Mouse (Mus musculus): Measurements from ENCODE around the gene Ttc13. TPM values are rescaled to one million over a fixed set of nuclear protein-coding genes. Genes with fewer than 3 reads are reported as not detected.

Gene Ttc13
- total and polyA plus RNA-seq, 2 experiments = 11.8 to 24.8 TPM

DNA sequence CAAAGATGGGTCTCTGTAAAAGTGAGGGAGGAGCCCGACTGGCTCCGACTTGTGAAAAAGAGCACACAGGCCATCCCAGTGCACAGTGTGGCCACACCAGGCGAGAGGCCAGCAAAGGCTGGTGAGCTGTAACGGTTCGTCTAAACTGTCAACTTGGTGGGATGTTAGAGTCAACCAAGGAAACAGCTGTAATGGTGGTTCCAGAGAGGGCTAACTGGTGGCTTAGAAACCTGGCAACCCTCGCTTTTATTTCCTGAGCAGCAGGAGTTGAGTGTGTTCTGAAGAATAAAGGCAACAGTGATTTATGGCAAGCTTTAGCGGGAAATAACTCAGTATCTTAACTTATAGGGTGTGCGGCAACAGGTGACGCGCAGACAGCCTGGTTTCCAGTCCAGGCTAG is 39.6 kb downstream of the Ttc13 start:
- Histone ChIP-seq H3K27ac (replicated peaks; ENCODE audit: insufficient read depth, low read depth, low read length) (no peak overlapping the region), H3K27me3 (ENCODE audit: control insufficient read depth, insufficient read depth, low read length) (no peaks in the 10 kb centered on the region), H3K4me1 (ENCODE audit: control insufficient read depth, insufficient read depth, low read length) (no peaks in the 10 kb centered on the region), H3K9ac (ENCODE audit: low read depth, low read length) (no peak overlapping the region), H3K4me3 (ENCODE audit: insufficient read depth, low read depth, low read length) (no peak overlapping the region), H3K79me2 (ENCODE audit: control insufficient read depth, insufficient read depth, low read length) (no peaks in the 10 kb centered on the region), H3K36me3 (ENCODE audit: control insufficient read depth, insufficient read depth, low read length) (no peaks in the 10 kb centered on the region; the same call in 1 of the 2 replicates)
- TF ChIP-seq CTCF (IDR thresholded peaks at IDR 0.05; ENCODE audit: low read depth, low read length) (no peak), POLR2A (IDR thresholded peaks at IDR 0.05; ENCODE audit: extremely low read depth, insufficient read depth, low read length) (no peak)
- WGBS = 94% methylated on average over 10 of the region's 10 CpGs
- DNase-seq (ENCODE audit: extremely low read depth, low read depth, low spot score) = no peak

DNA sequence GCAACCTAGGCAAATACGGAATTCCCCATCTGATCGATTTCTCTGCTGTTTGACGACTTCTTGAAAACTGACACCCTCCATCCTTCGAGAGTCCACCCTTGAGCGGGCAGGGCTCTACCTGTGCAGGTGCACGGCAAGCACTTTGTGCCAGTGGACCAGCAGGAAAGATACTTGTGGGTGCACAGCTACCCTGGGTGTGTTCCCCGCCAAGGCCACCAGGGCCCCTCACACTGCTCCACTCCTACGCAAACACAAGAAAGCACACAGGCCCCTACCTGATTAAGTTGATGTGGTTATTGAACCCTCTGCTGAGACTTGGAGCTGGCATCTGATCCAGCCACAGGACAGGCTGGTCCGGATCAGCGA is 40.0 kb downstream of the Ttc13 start:
- H3K9ac ChIP-seq (ENCODE audit: low read depth, low read length) = no peak overlapping the region
- H3K27ac ChIP-seq (replicated peaks; ENCODE audit: insufficient read depth, low read depth, low read length) = no peak overlapping the region
- WGBS = 89% methylated on average over 10 of the region's 10 CpGs
- H3K4me1 ChIP-seq (ENCODE audit: control insufficient read depth, insufficient read depth, low read length) = no peaks in the 10 kb centered on the region
- no peak for DNase-seq (ENCODE audit: extremely low read depth, low read depth, low spot score)
- H3K79me2 ChIP-seq (ENCODE audit: control insufficient read depth, insufficient read depth, low read length) = no peaks in the 10 kb centered on the region
- no peak overlapping the region for H3K4me3 ChIP-seq (ENCODE audit: insufficient read depth, low read depth, low read length)
- no peaks in the 10 kb centered on the region; the same call in 1 of the 2 replicates for H3K36me3 ChIP-seq (ENCODE audit: control insufficient read depth, insufficient read depth, low read length)
- TF ChIP-seq POLR2A (IDR thresholded peaks at IDR 0.05; ENCODE audit: extremely low read depth, insufficient read depth, low read length) = no peak
- no peak for TF ChIP-seq CTCF (IDR thresholded peaks at IDR 0.05; ENCODE audit: low read depth, low read length)
- H3K27me3 ChIP-seq (ENCODE audit: control insufficient read depth, insufficient read depth, low read length) = no peaks in the 10 kb centered on the region

DNA sequence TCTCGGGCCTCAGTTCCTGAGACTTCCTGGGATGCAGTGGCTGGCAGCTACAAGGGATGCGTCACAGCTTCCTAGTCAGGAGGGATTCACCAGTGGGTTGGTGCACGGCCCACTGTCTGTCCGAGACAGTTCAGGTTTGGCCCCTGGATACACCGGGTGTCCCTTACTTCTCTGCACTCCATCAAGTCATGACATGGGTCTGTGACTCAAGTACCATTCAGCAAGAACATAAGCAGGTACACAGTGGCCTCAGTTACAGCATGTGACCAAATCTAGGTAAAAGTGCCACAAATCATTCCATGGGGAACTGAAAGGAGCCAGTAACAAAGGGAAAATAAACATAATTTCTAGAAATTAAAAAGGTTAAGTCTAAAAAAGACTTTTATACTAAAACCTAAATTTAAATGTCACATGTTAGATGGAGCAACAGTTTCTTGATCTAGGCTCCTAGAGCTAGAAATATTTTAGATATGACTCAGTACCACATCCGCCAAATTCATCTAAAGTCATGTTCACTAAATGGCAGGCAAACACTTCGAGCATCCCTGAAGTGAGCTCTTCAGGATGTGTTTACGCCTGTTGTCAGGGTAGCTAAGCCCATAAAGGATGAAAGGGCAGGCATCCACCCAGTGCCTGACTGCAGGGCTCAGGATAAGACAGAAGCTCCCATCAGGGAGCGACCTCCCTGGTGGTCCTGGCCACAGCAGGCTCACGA is 40.5 kb downstream of the Ttc13 start:
- no peak for DNase-seq (ENCODE audit: extremely low read depth, low read depth, low spot score)
- Histone ChIP-seq H3K9ac (ENCODE audit: low read depth, low read length) (no peak overlapping the region), H3K4me1 (ENCODE audit: control insufficient read depth, insufficient read depth, low read length) (no peaks in the 10 kb centered on the region), H3K27ac (replicated peaks; ENCODE audit: insufficient read depth, low read depth, low read length) (no peak overlapping the region), H3K4me3 (ENCODE audit: insufficient read depth, low read depth, low read length) (no peak overlapping the region), H3K36me3 (ENCODE audit: control insufficient read depth, insufficient read depth, low read length) (no peaks in the 10 kb centered on the region; the same call in 1 of the 2 replicates), H3K27me3 (ENCODE audit: control insufficient read depth, insufficient read depth, low read length) (no peaks in the 10 kb centered on the region), H3K79me2 (ENCODE audit: control insufficient read depth, insufficient read depth, low read length) (no peaks in the 10 kb centered on the region)
- TF ChIP-seq CTCF (IDR thresholded peaks at IDR 0.05; ENCODE audit: low read depth, low read length) = no peak
- no peak for TF ChIP-seq POLR2A (IDR thresholded peaks at IDR 0.05; ENCODE audit: extremely low read depth, insufficient read depth, low read length)
- 94% methylated on average over 10 of the region's 10 CpGs for whole genome bisulfite sequencing

DNA sequence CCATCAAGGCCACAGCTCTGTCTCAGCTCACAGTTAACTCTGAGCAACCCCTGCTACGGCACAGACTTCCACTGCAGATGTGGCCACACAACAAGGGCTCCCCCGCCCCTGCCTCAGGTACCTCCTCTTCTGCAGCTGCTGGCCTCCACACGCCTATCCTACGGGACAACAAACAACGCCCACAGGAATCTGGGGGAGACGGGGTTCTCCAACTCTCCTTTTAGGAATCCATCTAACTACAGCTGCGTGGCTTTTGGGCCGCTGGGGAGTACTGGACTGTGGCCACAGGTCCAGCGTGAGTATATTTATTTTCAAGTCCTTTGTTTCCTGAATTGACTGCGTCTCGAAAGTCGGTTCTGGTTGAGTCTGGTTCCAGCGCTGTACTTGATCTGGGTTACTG is 43.5 kb downstream of the Ttc13 start:
- H3K36me3 ChIP-seq (ENCODE audit: control insufficient read depth, insufficient read depth, low read length) = no peaks in the 10 kb centered on the region; the same call in 1 of the 2 replicates
- TF ChIP-seq CTCF (IDR thresholded peaks at IDR 0.05; ENCODE audit: low read depth, low read length) (no peak), POLR2A (IDR thresholded peaks at IDR 0.05; ENCODE audit: extremely low read depth, insufficient read depth, low read length) (no peak)
- no peak overlapping the region for H3K27ac ChIP-seq (replicated peaks; ENCODE audit: insufficient read depth, low read depth, low read length)
- H3K27me3 ChIP-seq (ENCODE audit: control insufficient read depth, insufficient read depth, low read length) = no peaks in the 10 kb centered on the region
- no peaks in the 10 kb centered on the region for H3K79me2 ChIP-seq (ENCODE audit: control insufficient read depth, insufficient read depth, low read length)
- 95% methylated on average over 13 of the region's 13 CpGs for WGBS
- no peaks in the 10 kb centered on the region for H3K4me1 ChIP-seq (ENCODE audit: control insufficient read depth, insufficient read depth, low read length)
- no peak overlapping the region for H3K4me3 ChIP-seq (ENCODE audit: insufficient read depth, low read depth, low read length)
- H3K9ac ChIP-seq (ENCODE audit: low read depth, low read length) = no peak overlapping the region
- no peak for DNase-seq (ENCODE audit: extremely low read depth, low read depth, low spot score)

DNA sequence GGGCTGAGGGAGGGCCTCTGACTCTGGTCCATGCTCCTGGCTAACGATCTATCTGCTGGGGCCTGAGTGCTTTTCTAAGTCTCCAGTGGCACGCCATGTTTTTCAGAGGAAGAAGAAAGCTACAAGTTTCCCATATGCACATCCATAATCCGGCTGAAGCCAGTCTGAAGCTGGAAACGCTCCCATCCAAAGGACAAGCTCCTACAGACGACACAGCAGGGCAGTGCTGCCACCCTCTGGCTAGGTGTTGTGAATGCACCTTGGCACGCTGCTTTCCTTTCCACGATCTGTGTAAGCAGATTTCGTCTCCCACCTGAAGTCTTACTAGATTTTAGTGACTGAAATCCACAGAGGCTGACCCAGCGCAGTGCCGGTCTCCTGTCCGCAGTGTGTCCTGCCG is 44.3 kb downstream of the Ttc13 start:
- H3K79me2 ChIP-seq (ENCODE audit: control insufficient read depth, insufficient read depth, low read length) = no peaks in the 10 kb centered on the region
- TF ChIP-seq POLR2A (IDR thresholded peaks at IDR 0.05; ENCODE audit: extremely low read depth, insufficient read depth, low read length) (no peak), CTCF (IDR thresholded peaks at IDR 0.05; ENCODE audit: low read depth, low read length) (peak; percentile 100)
- 52% methylated on average over 12 of the region's 12 CpGs for WGBS
- no peaks in the 10 kb centered on the region for H3K4me1 ChIP-seq (ENCODE audit: control insufficient read depth, insufficient read depth, low read length)
- DNase-seq (ENCODE audit: extremely low read depth, low read depth, low spot score) = peak; percentile 64
- no peaks in the 10 kb centered on the region for H3K27me3 ChIP-seq (ENCODE audit: control insufficient read depth, insufficient read depth, low read length)
- H3K36me3 ChIP-seq (ENCODE audit: control insufficient read depth, insufficient read depth, low read length) = no peaks in the 10 kb centered on the region; the same call in 1 of the 2 replicates
- no peak overlapping the region for H3K4me3 ChIP-seq (ENCODE audit: insufficient read depth, low read depth, low read length)
- H3K9ac ChIP-seq (ENCODE audit: low read depth, low read length) = no peak overlapping the region
- no peak overlapping the region for H3K27ac ChIP-seq (replicated peaks; ENCODE audit: insufficient read depth, low read depth, low read length)

DNA sequence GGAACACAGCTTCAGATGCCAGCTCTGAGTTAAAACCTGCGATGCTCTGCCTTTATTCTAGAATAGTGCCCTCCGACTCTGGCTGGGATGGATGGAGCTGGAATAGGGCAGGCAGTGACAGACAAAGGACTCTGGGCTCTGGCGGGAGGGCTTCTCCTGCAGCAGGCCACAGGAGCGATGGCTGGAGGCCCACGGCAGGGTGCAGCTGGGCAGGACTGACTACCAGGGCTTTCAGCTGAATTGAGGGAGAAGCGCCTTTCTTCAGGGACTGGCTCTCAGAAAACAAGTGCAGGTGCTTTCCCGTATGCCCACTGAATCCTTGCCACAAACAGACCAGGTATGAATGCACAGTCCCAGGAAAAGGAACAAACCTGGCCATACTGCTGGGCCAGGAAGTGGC is 44.7 kb downstream of the Ttc13 start:
- TF ChIP-seq CTCF (IDR thresholded peaks at IDR 0.05; ENCODE audit: low read depth, low read length) = no peak
- no peak for TF ChIP-seq POLR2A (IDR thresholded peaks at IDR 0.05; ENCODE audit: extremely low read depth, insufficient read depth, low read length)
- Histone ChIP-seq H3K27me3 (ENCODE audit: control insufficient read depth, insufficient read depth, low read length) (no peaks in the 10 kb centered on the region), H3K4me3 (ENCODE audit: insufficient read depth, low read depth, low read length) (no peak overlapping the region), H3K4me1 (ENCODE audit: control insufficient read depth, insufficient read depth, low read length) (no peaks in the 10 kb centered on the region), H3K36me3 (ENCODE audit: control insufficient read depth, insufficient read depth, low read length) (no peaks in the 10 kb centered on the region; the same call in 1 of the 2 replicates), H3K9ac (ENCODE audit: low read depth, low read length) (no peak overlapping the region), H3K27ac (replicated peaks; ENCODE audit: insufficient read depth, low read depth, low read length) (no peak overlapping the region), H3K79me2 (ENCODE audit: control insufficient read depth, insufficient read depth, low read length) (no peaks in the 10 kb centered on the region)
- no peak for DNase-seq (ENCODE audit: extremely low read depth, low read depth, low spot score)
- 94% methylated on average over 7 of the region's 7 CpGs for WGBS

Data from liver, adult 2 months (tissue).